Mouse (Mus musculus): ENCODE results near the gene Zmiz2.
"Not testable (repeated sequence)": the region's sequence is repeated elsewhere in the genome, so short reads cannot be mapped to it uniquely, and the experiment has no call there.

The Zmiz2 gene

DNA sequence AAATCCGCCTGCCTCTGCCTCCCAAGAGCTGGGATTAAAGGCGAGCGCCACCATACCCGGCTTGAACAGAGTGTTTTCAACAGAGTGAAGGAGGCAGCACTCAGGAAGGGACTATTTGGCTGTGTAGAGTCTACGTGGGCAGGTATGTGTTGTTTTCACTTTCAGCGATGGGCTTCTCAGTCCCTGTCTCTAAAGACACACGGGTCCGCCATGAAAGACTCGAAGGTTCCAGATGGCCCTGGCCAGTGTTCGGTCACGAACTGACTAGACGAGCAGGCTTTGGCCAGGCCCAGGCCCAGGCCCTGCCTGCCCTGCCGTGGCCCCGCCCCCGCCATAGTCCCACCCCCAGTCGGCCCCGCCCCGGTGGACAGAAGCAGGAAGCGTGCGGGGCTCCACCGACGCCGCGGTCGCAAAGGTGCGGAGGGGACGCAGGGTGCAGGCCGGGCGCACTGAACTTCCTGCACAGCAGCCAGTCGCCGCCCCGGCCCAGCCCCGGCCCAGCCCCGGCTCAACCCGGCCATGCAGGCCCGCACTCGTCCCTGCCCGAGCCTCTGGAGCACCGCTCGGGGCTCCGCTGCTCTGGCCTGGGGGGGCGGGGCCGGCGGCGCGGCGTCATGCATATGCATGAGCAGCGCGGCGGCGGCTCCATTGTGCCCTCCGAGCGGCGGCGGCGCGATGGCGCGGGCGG, at the start of gene Zmiz2:
TSS of gene Zmiz2 (plus strand) at position 349 of the 688 bp plus-strand sequence.
- peak; percentile 97 for DNase-seq

GRCm38 (mm10) chr11:6345956-6346355, 42.9 kb upstream of the Zmiz2 start:
- DNase-seq: no peak

DNA sequence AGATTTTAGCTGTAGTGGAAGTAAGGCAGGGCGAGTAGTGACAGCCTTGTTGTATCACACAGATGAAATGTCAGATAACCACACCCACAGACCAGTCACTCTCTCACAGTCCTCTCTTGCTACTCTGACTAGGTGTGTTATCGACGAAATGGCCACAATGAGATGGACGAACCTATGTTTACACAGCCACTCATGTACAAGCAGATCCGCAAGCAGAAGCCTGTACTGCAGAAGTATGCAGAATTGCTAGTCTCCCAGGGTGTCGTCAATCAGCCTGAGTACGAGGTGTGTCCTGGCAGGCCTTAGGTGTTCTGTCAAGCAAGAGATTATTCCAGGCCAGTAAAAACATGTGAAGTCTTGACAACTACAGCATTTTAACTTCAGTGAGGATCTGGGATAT, 41.9 kb upstream of the Zmiz2 start:
- no peak for DNase-seq

GRCm38 (mm10) chr11:6348681-6349200, 40.1 kb upstream of the Zmiz2 start:
- no peak for DNase-seq

DNA sequence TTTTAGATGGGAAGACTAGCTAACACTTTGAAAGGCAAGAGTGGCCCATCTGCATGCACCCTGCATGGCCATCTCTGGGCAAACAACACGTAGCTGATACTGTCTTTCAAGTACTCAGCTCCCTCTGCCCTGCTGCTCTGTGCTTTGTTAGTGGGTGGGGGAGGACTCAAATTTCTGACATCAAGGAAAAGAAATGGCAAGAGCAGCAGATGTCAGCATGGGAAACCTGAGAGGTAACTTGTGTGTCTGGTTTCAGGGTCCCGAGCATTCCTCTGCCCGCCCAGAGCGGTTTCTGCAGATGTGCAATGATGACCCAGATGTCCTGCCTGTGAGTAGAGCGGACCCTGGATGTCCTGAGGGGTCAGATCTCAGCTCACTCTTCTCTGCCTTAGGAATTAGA, 39.3 kb upstream of the Zmiz2 start:
- no peak for DNase-seq

- DNase-seq: no peak
Measured at GRCm38 (mm10) chr11:6355106-6355505, 33.8 kb upstream of the Zmiz2 start.

- DNase-seq: no peak
Measured at GRCm38 (mm10) chr11:6364581-6365275, 24.1 kb upstream of the Zmiz2 start.

GRCm38 (mm10) chr11:6365885-6366284, 23.0 kb upstream of the Zmiz2 start:
- DNase-seq: peak; percentile 90

- no peak for DNase-seq
Measured at GRCm38 (mm10) chr11:6366434-6366833, 22.4 kb upstream of the Zmiz2 start.

GRCm38 (mm10) chr11:6367156-6367555, 21.7 kb upstream of the Zmiz2 start:
- DNase-seq: no peak

- DNase-seq: not testable (repeated sequence)
Measured at GRCm38 (mm10) chr11:6367986-6368385, 20.9 kb upstream of the Zmiz2 start.

- no peak for DNase-seq
Measured at GRCm38 (mm10) chr11:6371376-6372155, 17.3 kb upstream of the Zmiz2 start.

GRCm38 (mm10) chr11:6372784-6373183, 16.1 kb upstream of the Zmiz2 start:
- peak; percentile 27 for DNase-seq

DNA sequence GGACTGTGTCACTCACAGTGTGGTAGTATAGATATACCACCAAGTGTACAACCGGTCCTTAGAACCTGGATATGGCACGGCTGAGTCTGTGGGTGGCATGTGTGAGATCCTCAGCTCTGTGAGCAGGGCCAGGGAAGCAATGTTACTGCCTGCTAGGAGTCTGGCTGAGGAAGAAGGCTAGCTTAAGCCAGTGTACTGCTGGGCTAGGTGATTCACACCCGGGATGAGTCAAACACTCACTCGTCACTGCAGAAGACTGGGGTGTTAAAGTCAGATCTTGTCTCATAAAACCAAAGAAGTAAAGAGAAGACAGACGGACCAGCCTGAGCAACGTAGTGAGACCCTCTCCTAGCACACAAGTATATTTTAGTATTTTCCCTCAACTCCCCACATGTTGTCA, 8.0 kb upstream of the Zmiz2 start:
- no peak for DNase-seq

- DNase-seq: no peak
Measured at GRCm38 (mm10) chr11:6388126-6388725, 648 bp upstream of the Zmiz2 start.

DNA sequence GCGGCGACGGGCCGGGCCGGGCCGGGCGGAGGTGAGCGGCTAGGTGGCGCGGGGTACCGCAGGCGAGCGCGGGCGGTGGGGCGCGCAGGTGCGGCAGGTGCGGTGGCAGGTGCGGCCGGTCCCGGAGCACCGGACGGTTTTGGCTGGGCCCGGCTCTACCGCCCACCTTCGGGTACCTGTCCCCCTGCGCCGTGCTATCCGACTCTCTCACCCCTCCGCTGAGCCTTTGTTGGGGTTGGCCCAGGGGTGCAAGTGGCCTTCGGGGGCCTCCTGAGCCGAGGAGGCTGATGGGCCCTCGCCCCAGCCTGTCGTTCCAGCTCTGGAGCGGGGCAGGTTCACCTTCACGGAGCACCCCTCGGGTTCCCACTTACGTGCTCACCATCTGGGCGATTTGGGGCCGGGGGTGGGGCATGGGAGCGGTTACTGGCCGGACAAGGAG, 628 bp downstream of the Zmiz2 start:
- DNase-seq: peak; percentile 32

DNA sequence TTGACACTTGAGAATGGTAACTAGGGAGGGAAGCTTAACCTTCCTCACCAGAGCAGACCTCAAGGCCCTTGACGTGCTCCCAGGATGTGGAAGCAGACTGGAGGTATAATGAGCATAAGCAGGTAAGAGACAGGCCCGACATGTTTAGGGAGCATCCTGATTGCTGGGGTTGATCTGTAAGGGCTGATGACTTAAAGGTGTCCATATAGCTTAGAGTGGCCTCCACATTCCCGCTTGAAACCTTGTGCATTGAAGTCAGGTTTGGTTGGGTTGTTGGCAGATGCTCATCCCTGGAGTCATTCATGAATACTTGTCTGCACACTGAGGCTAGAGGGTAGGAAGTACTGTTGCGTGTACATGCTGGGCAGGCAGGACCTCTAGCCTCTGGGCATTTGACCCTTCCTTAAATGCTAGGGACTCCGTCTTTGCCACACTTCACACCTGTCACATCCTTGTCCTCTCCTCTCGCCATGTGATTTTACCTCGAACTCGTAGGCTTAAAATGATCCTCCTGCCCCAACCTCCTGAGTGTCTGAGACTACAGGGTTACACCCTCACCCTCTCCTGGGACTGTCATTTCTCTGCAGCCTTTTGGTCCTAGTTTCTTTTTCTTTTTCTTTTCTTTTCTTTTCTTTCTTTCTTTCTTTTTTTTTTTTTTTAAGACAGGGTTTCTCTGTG, 1.6 kb downstream of the Zmiz2 start:
- DNase-seq: no peak

DNA sequence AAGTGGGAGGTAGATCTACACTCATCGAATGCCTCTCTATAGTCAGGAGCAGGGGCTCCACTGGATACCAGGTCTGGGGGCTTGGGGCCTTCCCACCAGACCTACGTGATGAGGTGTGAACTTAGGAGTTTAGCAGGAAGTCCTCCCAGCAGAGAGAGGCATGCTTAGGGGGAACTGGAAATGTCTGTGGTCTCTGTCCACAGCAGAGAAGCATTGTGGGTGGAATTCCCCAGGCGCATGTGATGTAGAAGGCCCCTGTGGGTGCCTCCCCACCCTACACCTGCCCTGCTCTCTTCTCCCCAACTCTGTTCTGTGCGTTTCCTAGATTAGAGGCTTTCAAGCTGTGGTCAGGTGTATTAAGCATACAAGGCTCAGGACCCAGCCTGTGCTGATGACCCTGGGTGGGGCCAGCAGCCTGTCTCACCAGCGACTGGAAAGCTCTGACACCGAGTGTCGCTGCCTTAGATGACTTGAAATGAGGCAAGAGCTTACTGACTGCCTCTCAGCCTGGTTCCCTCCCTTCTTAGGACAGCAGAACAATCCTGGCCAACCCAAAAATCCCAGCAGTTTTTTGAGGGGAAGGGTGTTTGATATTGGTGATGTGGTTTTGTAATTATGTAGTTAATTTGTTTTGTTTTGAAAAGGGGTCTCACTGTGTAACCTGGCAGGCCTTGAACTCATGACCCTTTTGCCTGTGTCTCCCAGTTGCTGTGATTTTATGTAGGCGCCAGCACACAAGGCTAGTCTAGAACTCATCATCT, 2.8 kb downstream of the Zmiz2 start:
- no peak for DNase-seq

DNA sequence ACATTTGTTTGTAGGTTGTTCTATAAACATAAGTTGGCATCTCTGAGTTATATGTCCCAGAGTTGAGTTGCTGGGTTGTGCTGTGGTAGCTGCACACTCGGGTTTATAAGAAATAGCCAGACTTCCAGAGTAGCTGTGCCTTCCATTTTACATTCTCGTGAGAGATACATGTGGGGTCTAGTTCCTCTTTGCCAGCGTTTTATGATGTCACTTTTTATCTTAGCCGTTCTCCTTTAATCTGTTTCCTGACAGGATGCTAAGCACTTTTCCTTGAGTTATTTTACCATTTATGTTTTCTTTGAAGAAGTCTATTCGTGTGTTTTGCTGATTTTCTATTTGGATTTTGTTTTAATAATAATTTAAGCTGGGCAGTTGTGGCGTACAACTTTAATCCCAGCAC, 4.0 kb downstream of the Zmiz2 start:
- DNase-seq: no peak

DNA sequence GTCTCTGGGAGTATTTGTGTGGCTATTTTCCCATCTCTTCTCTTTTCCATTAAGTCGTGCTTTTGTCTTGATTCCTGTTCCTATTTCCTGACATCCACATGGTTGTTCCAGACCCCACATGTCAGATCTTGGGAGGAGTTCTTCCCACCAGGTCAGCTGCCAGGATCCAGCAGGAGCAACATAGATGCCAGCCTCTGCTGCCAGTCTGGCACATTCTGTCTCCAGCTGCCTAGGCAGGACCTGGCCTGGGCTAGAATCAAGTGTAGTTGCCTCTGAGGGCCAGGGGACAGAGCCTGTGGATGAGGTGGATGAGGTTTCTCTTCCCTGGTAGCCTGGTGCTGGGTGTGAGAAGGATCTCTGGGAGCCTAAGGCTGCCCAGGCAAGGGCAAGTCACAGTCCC, 5.0 kb downstream of the Zmiz2 start:
- no peak for DNase-seq

- no peak for DNase-seq
Measured at GRCm38 (mm10) chr11:6395565-6395964, 6.7 kb downstream of the Zmiz2 start.

GRCm38 (mm10) chr11:6398141-6398540, 9.3 kb downstream of the Zmiz2 start:
- peak; percentile 2 for DNase-seq

Measured in lung, postnatal 10 days (tissue).